Mouse (Mus musculus) intestine, embryonic 16.5 days (tissue): ENCODE data around the gene Rpl13. TPM values are rescaled to one million over a fixed set of nuclear protein-coding genes. Genes with fewer than 3 reads are reported as not detected.

ENCODE experiments used
- microRNA-seq: library from miRNA; unstranded; fragments of <30 nt; microRNA quantifications from one replicate; pipeline ENCODE4, GENCODE M21; 2016
- polyA plus RNA-seq: library from polyadenylated mRNA; unstranded; fragments of >200 nt; fragmentation: Nextera tagmentation; extraction: Ambion mirVana; gene quantifications from 2 replicates; pipeline ENCODE4 v1.2.1, GENCODE M21; 2015

Rpl13 gene
- polyA plus RNA-seq, 1 experiment from 2014 or later: 1,521 TPM

Small RNA genes lying within 50 kb of the gene (microRNA-seq; reads per million reads assigned to microRNA genes)
- gene Mir7079: not detected
- 0.68 reads per million for gene Mir7080

Other genes with a start within 250 kb of the Rpl13 start
- 19.2 and 19.5 TPM in 2 replicates for gene Ankrd11, start 60.1 kb upstream of the Rpl13 start, polyA plus RNA-seq
- gene Spg7, start 39.4 kb upstream of the Rpl13 start, polyA plus RNA-seq: 54.4 and 55.6 TPM in 2 replicates
- 0.78 and 0.93 TPM in 2 replicates for gene Cpne7, start 15.0 kb downstream of the Rpl13 start, polyA plus RNA-seq
- 9.3 and 9.6 TPM in 2 replicates for gene Sult5a1, start 56.0 kb downstream of the Rpl13 start, polyA plus RNA-seq
- 7.5 and 12.6 TPM in 2 replicates for gene Dpep1, start 83.9 kb downstream of the Rpl13 start, polyA plus RNA-seq
- 173 and 184 TPM in 2 replicates for gene Chmp1a, start 110.4 kb downstream of the Rpl13 start, polyA plus RNA-seq
- 1.7 and 2.7 TPM in 2 replicates for gene Spata33, start 110.5 kb downstream of the Rpl13 start, polyA plus RNA-seq
- 23.7 and 27.8 TPM in 2 replicates for gene Cdk10, start 122.5 kb downstream of the Rpl13 start, polyA plus RNA-seq
- gene Spata2l, start 133.9 kb downstream of the Rpl13 start, polyA plus RNA-seq: 6.0 TPM in 2 replicates
- gene Zfp276, start 151.8 kb downstream of the Rpl13 start, polyA plus RNA-seq: 16.5 and 19.3 TPM in 2 replicates
- gene Vps9d1, start 152.0 kb downstream of the Rpl13 start, polyA plus RNA-seq: 16.3 and 19.3 TPM in 2 replicates
- 15.8 and 20.2 TPM in 2 replicates for gene Fanca, start 216.2 kb downstream of the Rpl13 start, polyA plus RNA-seq
- gene Spire2, start 230.4 kb downstream of the Rpl13 start, polyA plus RNA-seq: 0.89 and 2.0 TPM in 2 replicates